Mouse (Mus musculus): ENCODE results near the gene Gm6356. TPM values are rescaled to one million over a fixed set of nuclear protein-coding genes. Genes with fewer than 3 reads are reported as not detected.
"Not testable (repeated sequence)": the region's sequence is repeated elsewhere in the genome, so short reads cannot be mapped to it uniquely, and the experiment has no call there.

Gm6356 gene
- polyA plus RNA-seq (2012; rRNA removed) = not detected in 2 replicates

DNA sequence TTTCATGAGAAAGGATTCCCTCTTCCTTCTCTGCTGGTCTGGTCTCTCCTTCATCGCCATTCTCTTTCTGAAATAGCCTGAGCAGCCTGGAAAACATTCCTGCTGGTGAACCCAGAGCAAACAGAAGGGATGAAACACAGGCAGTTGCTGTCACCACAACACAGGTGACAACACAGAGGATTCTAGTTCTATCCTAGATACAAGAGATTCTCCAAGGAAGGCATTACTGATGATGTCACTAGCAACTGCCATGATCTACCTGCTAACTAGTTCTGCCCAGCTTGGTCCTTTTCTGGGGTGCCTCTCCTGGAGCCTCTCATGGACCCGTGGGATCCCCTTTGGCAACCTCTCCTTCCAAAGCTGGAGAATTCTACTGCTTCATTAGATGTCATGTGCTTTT lies at the start of gene Gm6356:
TSS of gene Gm6356 (minus strand) at position 101 of the 400 bp plus-strand sequence.
- H3K4me3 ChIP-seq (ENCODE audit: control insufficient read depth, insufficient read depth, low read length); H3K27ac ChIP-seq (ENCODE audit: control insufficient read depth, insufficient read depth, low read length); H3K27me3 ChIP-seq (ENCODE audit: control insufficient read depth, insufficient read depth, low read length); DNase-seq; H3K36me3 ChIP-seq (ENCODE audit: control insufficient read depth, insufficient read depth, low read length); H3K4me1 ChIP-seq (replicated peaks; ENCODE audit: control insufficient read depth, insufficient read depth, low read length): not testable (repeated sequence)
- 53% methylated on average over 1 of the region's 2 CpGs for WGBS

Other genes starting within 250 kb of the Gm6356 start
- 0.62 and 0.89 TPM in 2 replicates for gene Gm3636, start 231.5 kb downstream of the Gm6356 start, polyA plus RNA-seq (2012; rRNA removed)
- not detected in 2 replicates for gene Gm8362, start 199.4 kb downstream of the Gm6356 start, polyA plus RNA-seq (2012; rRNA removed)
- not detected in 2 replicates for gene Gm3642, start 133.5 kb downstream of the Gm6356 start, polyA plus RNA-seq (2012; rRNA removed)
- not detected in 2 replicates for gene Gm3667, start 83.9 kb downstream of the Gm6356 start, polyA plus RNA-seq (2012; rRNA removed)
- 0.30 TPM in 1 of 2 replicates, not detected in the other for gene Gm10406, start 53.6 kb upstream of the Gm6356 start, polyA plus RNA-seq (2012; rRNA removed)
- not detected in 2 replicates for gene Gm3685, start 71.2 kb upstream of the Gm6356 start, polyA plus RNA-seq (2012; rRNA removed)
- gene Gm3696, start 126.8 kb upstream of the Gm6356 start, polyA plus RNA-seq (2012; rRNA removed) = 0.11 and 0.42 TPM in 2 replicates
- gene Gm6676, start 151.6 kb upstream of the Gm6356 start, polyA plus RNA-seq (2012; rRNA removed) = not detected in 2 replicates
- 0.18 and 0.44 TPM in 2 replicates for gene Gm3512, start 200.7 kb upstream of the Gm6356 start, polyA plus RNA-seq (2012; rRNA removed)
- not detected in 2 replicates for gene Gm16434, start 220.7 kb upstream of the Gm6356 start, polyA plus RNA-seq (2012; rRNA removed)